Mouse (Mus musculus) T-helper 17 cell (primary cell): ENCODE data around the gene Atp6v1e1.

ENCODE experiments used
- in situ Hi-C, 2 experiments: fragments of 300-600 bp; cut with MboI, MseI; formaldehyde crosslinking; loops; 1 replicate in 1 of 2; 2 replicates in 1 of 2; pipeline ENCODE4 v1.15.1; 2025; ENCODE audit warnings: high pct_unique_total_duplicates in 2 of 2

The Atp6v1e1 gene

GRCm38 (mm10) chr6:120772025-120772424 is 50.6 kb downstream of the Atp6v1e1 start:
- in situ Hi-C loops: no loop called here

GRCm38 (mm10) chr6:120771366-120771765 is 51.2 kb downstream of the Atp6v1e1 start:
- in situ Hi-C loops: no loop called here

GRCm38 (mm10) chr6:120769972-120770371 is 52.6 kb downstream of the Atp6v1e1 start:
- in situ Hi-C loops: loop anchor here in 1 of 2 experiments (10.0 kb wide), 1 partner anchor 265 kb away; no protein-coding TSS in a partner anchor

GRCm38 (mm10) chr6:120761151-120761550 is 61.4 kb downstream of the Atp6v1e1 start:
- in situ Hi-C loops: loop anchor here in 1 of 2 experiments (10.0 kb wide), 1 partner anchor 274 kb away; no protein-coding TSS in a partner anchor

GRCm38 (mm10) chr6:120746416-120746815 is 76.2 kb downstream of the Atp6v1e1 start:
- in situ Hi-C loops: no loop called here
